Mouse (Mus musculus) gastrocnemius, adult 2 months (tissue): Measurements from ENCODE around the gene Abo. TPM values are rescaled to one million over a fixed set of nuclear protein-coding genes. Genes with fewer than 3 reads are reported as not detected.
"Not testable (repeated sequence)": the region's sequence is repeated elsewhere in the genome, so short reads cannot be mapped to it uniquely, and the experiment has no call there.

Experiments
- DNase-seq: peaks from one replicate; pipeline ENCODE4 v3.0.0; 2022
- H3K27ac ChIP-seq: fragments of 200-600 bp; 2 replicates; pipeline ENCODE4 v1.8.1; 2022; ENCODE audit warnings: mild to moderate bottlenecking
- H3K4me3 ChIP-seq: fragments of 200-600 bp; 2 replicates; pipeline ENCODE4 v1.8.1; 2022; ENCODE audit warnings: mild to moderate bottlenecking, moderate library complexity
- CTCF ChIP-seq: fragments of 200-600 bp; IDR thresholded peaks from 2 replicates; pipeline ENCODE4 v1.8.1; 2022; ENCODE audit warnings: antibody characterized with exemption, mild to moderate bottlenecking, moderate library complexity
- intact Hi-C: fragments of 180-260 bp; cut with DNase I; formaldehyde crosslinking; loops from one replicate; pipeline ENCODE4 v1.15.1; 2025
- total RNA-seq, 2 experiments: library from RNA; stranded (reverse); gene quantifications; 2 replicates each; pipeline ENCODE4 v1.2.3; 2021

Abo gene
- total RNA-seq, 2 experiments from 2014 or later, result not detected

DNA sequence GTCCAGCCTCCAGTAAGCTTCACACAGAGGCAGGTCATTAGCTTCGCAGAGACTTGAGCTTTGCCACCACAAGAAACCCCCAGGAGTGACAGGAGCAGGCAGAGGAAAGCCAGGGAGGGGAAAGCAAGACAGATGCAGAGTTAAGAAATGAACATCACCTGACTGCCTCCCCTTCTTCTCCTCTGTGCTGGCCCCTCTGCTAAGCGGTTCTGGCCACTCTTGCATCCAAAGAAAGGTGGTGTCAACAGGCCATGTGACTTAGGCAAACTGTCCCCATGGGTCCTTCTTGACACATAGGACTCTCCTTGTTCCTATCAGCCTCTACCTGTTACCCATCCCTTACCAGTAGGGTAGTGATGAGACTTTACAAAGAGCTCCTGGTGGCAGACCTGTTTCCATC lies 41.2 kb upstream of the Abo start:
- Histone ChIP-seq H3K27ac (no peak overlapping the region), H3K4me3 (no peak overlapping the region)
- DNase-seq, result no peak
- intact Hi-C loops, result no loop called here
- no peak for TF ChIP-seq CTCF

DNA sequence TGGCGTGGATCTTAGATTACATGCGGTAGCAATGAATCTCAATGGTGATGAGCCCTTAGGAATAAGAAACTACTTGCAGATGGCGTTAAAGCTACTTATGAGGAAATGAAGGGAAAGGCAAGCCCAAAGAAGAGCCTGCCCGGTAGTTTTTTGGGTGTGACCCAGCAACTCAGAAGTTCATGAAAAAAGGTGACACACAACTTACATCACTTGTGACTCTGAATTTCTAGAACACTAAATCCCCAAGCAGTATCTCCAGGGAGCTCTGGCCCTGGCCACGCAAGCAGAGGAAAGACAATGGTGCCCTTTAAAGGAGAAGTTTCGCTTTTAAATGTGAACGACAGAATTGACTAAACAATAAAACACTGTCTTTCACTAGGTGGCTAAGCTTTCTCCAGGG lies 38.5 kb upstream of the Abo start:
- intact Hi-C loops, result loop anchor here (5.0 kb wide), 1 partner anchor 456 kb away; the partner anchor contains the start of gene Sec16a
- Histone ChIP-seq H3K27ac (peak overlapping the region; percentile 90), H3K4me3 (peak overlapping the region; percentile 78)
- no peak for TF ChIP-seq CTCF
- DNase-seq, result no peak

DNA sequence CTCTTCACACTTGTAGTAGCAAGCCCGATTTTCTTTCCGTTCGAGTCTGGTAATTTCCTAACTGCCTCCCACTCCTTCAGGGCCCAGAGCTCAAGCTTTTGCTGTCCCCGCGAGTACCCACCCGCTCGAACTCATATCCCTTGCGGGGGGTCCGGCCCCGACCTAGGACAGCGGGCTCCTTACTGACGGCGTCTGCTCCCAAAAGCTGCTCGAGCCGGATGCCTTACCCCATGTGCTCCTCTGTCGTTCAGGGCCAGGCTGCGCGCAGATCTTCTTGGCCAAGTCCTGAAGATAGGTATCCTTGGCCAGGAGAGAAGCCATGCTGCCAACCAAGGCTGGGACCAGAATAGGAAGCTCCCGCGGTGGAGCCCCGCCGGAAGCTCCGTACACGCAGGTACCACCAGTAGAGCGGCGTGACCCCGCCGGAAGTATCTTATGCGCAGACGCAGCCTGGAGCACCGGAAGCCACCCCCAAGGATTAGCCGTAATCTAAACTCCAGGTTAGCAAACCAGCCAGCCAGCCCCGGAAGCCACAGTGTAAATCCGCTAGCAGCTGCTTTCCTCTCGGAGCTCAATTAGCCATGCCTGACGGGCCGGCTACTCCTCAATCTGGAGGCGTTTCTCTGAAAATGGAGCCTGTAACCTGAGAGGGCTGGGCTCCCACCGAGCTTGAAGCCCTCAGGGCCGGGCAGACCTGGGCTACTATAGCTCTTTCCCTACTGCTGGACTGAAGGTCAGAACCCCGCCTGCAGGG lies 37.9 kb upstream of the Abo start, which contains the start of gene Surf6:
Surf6 (minus strand) TSS at position 413 of the 754 bp plus-strand sequence.
- intact Hi-C loops, result loop anchor here (5.0 kb wide), 1 partner anchor 455 kb away; the partner anchor contains the start of gene Sec16a
- Histone ChIP-seq H3K4me3 (peak within 1 kb of the TSS; percentile 78), H3K27ac (peak within 1 kb of the TSS; percentile 90)
- peak; percentile 96 for DNase-seq
- no peak for TF ChIP-seq CTCF

DNA sequence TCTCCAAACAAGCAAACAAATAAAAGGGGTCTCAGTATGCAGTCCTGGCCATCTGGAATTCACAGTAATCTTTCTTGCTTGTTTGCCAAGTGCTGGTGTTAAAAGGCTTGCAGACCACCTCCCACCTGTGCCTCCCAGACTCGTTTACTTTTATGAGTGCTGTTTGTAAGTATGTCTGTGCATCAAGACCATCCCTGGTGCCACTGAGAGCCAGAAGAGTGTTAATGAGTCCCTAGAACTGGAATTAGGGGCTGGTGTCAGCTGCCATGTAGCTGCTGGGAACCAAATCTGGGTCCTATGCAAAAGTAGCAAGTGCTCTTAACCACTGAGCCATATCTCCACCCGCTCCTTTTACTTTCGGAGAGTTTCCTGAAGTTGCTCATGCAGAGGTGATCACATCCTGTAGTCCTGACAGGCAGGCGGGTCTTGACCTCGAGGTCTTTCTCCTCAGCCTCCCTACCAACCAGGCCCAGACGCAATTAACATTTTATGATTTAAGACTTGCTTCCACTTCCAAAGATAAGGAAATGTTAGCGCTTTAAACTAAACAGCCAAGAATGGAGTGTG lies 37.1 kb upstream of the Abo start:
- no peak for TF ChIP-seq CTCF
- Histone ChIP-seq H3K4me3 (peak overlapping the region; percentile 78), H3K27ac (peak overlapping the region; percentile 90)
- intact Hi-C loops, result loop anchor here (5.0 kb wide), 1 partner anchor 455 kb away; the partner anchor contains the start of gene Sec16a
- no peak for DNase-seq

DNA sequence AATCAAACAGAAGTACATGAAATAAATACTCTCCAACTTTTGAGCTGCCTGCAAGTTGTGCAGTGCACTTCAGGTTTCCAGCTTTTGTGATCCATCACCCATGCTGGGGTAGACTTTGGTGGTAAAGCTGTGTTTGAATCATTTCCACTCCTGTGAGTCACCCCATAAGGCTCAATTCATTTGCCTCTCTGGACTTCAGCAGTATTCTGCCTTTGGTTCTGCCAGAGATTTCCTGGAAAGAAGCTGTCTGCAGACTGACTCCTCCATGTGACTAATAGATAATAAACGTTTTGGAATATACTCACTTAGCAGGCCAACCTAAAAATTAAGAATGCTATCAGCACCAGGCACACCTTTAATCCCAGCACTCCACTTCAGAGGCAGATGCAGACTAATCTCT lies 36.0 kb upstream of the Abo start:
- no peak overlapping the region for H3K4me3 ChIP-seq
- no peak overlapping the region for H3K27ac ChIP-seq
- no peak for TF ChIP-seq CTCF
- intact Hi-C loops, result loop anchor here (5.0 kb wide), 1 partner anchor 453 kb away; the partner anchor contains the start of gene Sec16a
- no peak for DNase-seq

DNA sequence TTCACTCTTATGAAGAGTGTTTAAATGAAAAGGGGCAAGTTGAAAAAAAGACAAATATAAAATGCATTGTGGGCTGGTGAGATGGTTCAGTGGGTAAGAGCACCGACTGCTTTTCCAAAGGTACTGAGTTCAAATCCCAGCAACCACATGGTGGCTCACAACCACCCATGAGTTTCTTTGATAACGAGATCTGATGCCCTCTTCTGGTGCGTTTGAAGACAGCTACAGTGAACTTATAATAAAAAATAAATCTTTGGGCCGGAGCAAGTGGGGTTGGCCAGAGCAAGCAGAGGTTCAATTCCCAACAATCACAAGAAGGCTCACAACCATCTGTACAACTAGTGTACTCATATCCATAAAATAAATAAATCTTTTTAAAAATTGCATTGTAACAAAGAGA lies 31.1 kb upstream of the Abo start:
- no peak for DNase-seq
- intact Hi-C loops, result no loop called here
- TF ChIP-seq CTCF, result no peak
- no peak overlapping the region for H3K27ac ChIP-seq
- no peak overlapping the region for H3K4me3 ChIP-seq

DNA sequence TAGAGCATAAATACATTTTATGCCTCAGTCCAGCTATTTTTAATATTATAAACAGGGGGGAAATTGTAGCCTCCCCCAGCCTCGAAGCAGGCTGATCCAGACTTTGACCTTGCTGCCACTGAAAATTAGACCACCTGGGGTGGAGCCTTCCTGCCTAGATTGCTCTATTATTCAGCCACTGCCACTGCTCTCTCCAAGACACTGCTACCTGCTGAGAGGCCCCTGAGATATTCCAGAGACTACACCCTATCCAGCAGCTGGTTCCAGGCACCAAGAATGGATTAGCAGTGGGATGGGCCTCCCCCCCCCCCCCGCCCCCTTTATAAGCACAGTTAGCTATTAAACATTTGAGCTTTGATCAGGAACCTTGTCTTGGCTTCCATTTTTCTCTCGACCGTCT lies 21.4 kb upstream of the Abo start:
- DNase-seq, H3K27ac ChIP-seq, H3K4me3 ChIP-seq, intact Hi-C loops: not testable (repeated sequence)

DNA sequence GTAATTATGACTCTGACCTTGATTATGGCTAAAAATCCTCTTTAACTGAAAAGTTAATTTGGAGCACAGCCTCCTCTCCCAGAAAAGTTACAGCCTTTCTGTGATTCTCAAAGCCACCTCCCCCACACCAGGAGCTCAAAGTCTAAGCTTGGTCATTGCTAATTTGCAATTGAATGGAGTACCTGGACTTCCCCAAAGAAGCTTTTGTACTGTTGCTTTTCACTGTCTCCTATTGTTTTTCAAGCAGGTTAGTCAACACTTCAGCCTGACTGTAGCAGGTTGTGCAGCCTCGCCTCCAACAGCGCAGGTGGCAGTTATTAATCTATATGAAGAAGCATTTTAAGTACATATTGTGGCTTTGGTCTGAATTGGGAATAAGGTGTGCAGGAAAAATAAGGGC lies 20.8 kb upstream of the Abo start:
- intact Hi-C loops, DNase-seq: not testable (repeated sequence)

DNA sequence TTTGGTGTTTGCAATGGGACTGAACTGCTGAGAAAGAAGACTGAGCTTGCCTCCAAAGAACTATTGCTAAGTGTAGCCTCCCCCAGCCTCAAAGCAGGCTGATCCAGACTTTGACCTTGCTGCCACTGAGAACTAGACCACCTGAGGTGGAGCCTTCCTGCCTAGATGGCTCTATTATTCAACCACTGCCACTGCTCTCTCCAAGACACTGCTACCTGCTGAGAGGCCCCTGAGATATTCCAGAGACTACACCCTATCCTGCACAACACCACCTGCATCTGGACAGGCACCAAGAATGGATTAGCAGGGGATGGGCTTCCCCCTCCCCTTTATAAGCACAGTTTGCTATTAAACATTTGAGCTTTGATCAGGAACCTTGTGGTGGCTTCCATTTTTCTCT lies 13.8 kb upstream of the Abo start:
- intact Hi-C loops, result no loop called here
- no peak for DNase-seq
- Histone ChIP-seq H3K27ac (no peak overlapping the region), H3K4me3 (no peak overlapping the region)
- no peak for TF ChIP-seq CTCF

More for the DNA sequence above, 20.8 kb upstream of the Abo start:
- not testable (repeated sequence) for H3K27ac ChIP-seq, H3K4me3 ChIP-seq

DNA sequence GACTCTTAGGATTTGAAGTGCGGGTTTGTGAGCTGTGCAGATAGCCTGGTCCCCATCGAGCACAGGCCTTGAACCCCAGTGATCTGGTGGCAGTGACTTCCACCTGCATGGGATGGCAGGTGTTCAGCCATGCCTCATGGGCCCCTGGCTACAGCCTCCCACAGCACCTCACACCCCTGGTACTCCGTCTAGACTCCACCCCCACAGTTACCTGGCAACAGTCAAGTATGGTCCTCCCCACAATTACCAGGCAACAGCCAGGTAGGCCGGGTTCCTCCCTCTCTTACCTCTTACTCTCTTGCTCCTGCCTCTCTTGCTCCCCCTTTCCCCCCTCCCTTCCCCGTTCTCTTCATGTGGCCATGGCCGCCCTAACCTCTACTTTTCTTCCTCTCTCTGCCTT lies 5.9 kb upstream of the Abo start:
- DNase-seq, result no peak
- Histone ChIP-seq H3K4me3 (no peak overlapping the region), H3K27ac (no peak overlapping the region)
- no peak for TF ChIP-seq CTCF
- intact Hi-C loops, result no loop called here

DNA sequence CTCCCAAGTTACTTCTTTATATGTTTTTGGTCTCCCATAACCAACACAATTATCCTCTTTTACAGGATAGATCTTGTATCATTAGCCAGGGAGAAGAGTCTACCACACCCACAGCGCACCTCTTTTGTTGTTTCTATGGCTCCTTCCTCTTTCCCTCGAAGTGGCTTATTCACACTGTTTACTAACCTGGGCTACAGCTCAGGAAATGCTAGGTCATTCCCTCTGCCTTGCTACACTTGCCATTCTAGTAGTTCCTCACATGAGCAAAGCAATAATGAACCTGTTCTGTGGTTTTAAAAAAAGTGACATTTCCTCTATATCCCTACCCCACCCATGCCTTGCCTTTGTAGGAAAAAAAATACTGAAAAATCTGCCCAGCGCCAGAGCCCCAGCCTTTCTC lies 1.9 kb downstream of the Abo start:
- no peak for DNase-seq
- Histone ChIP-seq H3K27ac (no peak overlapping the region), H3K4me3 (no peak overlapping the region)
- TF ChIP-seq CTCF, result no peak
- intact Hi-C loops, result loop anchor here (10.0 kb wide), 1 partner anchor 188 kb away; the partner anchor contains the start of gene Lcn4

DNA sequence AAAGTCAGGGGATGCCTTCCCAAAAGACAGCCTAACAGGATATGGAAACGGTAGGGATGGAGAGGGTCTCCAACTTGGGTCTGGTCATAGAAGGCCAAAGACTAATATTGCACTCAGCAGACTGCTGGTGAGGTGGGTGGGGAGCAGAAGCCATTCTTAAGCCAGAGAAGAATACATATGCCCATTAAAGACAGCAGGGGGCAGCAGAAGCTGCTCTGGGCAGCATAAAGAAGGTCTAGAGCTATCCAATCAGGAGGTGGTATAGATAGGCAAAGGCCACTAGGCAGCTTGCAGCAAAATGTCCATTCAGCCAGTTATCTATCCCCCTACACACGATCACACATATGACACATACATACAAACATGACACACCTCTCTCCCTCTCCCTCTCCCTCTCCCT lies 17.1 kb downstream of the Abo start:
- DNase-seq, result no peak
- Histone ChIP-seq H3K4me3 (no peak overlapping the region), H3K27ac (no peak overlapping the region)
- intact Hi-C loops, result no loop called here
- TF ChIP-seq CTCF, result peak; percentile 56

DNA sequence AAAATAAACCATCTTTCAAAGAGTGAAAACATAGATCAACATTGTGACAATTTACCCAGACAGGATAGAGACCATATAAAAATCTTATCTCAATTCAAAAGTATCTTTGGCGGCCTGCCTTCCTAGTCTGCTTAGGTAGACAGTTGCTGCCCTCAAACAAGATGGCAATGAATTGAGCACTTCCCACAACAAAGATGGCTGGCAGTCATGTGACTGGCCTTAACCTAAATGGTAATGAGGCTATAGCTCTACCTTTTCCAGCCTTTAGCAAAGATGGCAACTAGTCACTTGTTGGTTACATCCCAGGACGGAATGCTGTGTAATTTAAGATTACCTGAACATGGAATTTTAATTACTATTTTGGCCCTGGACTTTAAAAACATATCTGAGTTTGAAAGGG lies 32.3 kb downstream of the Abo start:
- H3K4me3 ChIP-seq, result no peak overlapping the region
- TF ChIP-seq CTCF, result no peak
- no peak for DNase-seq
- no peak overlapping the region for H3K27ac ChIP-seq
- intact Hi-C loops, result no loop called here
